Comparison of ENCODE assay signal across 15 mouse cellular contexts in the genomic region with DNA sequence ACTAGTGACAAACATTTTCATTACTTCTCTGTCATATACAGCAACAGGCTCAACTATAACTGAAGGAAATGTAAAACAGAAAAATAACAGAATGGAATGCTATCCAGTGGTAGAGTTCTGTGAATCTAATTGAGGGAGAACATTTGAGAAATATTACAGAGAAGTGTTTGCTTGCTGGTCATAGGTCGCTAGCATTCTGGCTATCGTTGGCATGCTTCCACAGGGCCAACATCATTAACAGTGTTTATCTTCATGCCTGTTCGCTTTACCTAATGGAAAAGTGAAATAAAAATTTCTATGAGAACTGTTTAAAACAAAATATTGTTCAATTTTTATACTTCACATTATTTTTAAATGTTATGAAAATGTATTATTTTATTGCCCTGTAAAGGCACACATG.
"Had no signal": no experiment of that assay in that cellular context is flagged by ENCODE, and none has a peak within 500 bp of the region (broad histone marks: within the 10 kb centered on the region; RNA-seq: fewer than 3 reads in every experiment).

No protein-coding gene starts in this region.

- H3K9ac ChIP-seq: neural tube, embryonic 13.5 days; neural tube, embryonic 15.5 days; stomach, embryonic 15.5 days had no signal

- H3K27ac ChIP-seq: neural tube, embryonic 13.5 days; neural tube, embryonic 15.5 days; stomach, embryonic 15.5 days; stomach, postnatal 0 days had no signal

- H3K9me3 ChIP-seq: neural tube, embryonic 13.5 days; neural tube, embryonic 15.5 days; stomach, embryonic 15.5 days had no signal

- H3K4me2 ChIP-seq: neural tube, embryonic 13.5 days; neural tube, embryonic 15.5 days; stomach, embryonic 15.5 days had no signal

- H3K4me3 ChIP-seq: neural tube, embryonic 13.5 days; neural tube, embryonic 15.5 days; stomach, embryonic 15.5 days had no signal

- DNase-seq: retina, postnatal 1 day; right cerebral cortex, adult 18-20 months; right cerebral cortex, postnatal 14 days; right cerebral cortex, postnatal 25 days; right cerebral cortex, postnatal 4 days; spleen, adult 18-20 months; thymus, adult 18-20 months; thymus, adult 2 months; thymus, postnatal 25 days; thymus, postnatal 36 days; thymus, postnatal 4 days had no signal

- H3K27me3 ChIP-seq: neural tube, embryonic 13.5 days; neural tube, embryonic 15.5 days; stomach, embryonic 15.5 days had no signal

- H3K36me3 ChIP-seq: neural tube, embryonic 13.5 days; neural tube, embryonic 15.5 days; stomach, embryonic 15.5 days had no signal
